Mouse (Mus musculus) midbrain, embryonic 15.5 days (tissue): Measurements from ENCODE around the gene Ctnnbl1. TPM values are rescaled to one million over a fixed set of nuclear protein-coding genes. Genes with fewer than 3 reads are reported as not detected.

Source experiments
- ATAC-seq: fragments of 200-750 bp; cut with Nextera tagmentation; replicated peaks from 2 replicates; pipeline ENCODE4 v1.8.0; 2017; ENCODE audit warnings: moderate TSS enrichment
- H3K27ac ChIP-seq: fragments of 300-500 bp; sonication (generic); 2 replicates; pipeline ENCODE4 v1.5.1; 2015; ENCODE audit warnings: mild to moderate bottlenecking, inconsistent platforms
- H3K27me3 ChIP-seq: fragments of 300-500 bp; sonication (generic); replicated peaks from 2 replicates; pipeline ENCODE4 v1.6.1; 2015; ENCODE audit warnings: inconsistent platforms
- H3K36me3 ChIP-seq: fragments of 300-500 bp; sonication (generic); replicated peaks from 2 replicates; pipeline ENCODE4 v1.6.1; 2015; ENCODE audit warnings: inconsistent platforms
- H3K4me1 ChIP-seq: fragments of 300-500 bp; sonication (generic); 2 replicates; pipeline ENCODE4 v1.6.1; 2015; ENCODE audit warnings: inconsistent platforms
- H3K4me2 ChIP-seq: fragments of 300-500 bp; sonication (generic); 2 replicates; pipeline ENCODE4 v1.6.1; 2015; ENCODE audit warnings: inconsistent platforms, mild to moderate bottlenecking, moderate library complexity
- H3K4me3 ChIP-seq: fragments of 300-500 bp; sonication (generic); 2 replicates; pipeline ENCODE4 v1.5.1; 2015; ENCODE audit warnings: mild to moderate bottlenecking, inconsistent platforms
- H3K9ac ChIP-seq: fragments of 300-500 bp; sonication (generic); 2 replicates; pipeline ENCODE4 v1.6.1; 2015; ENCODE audit warnings: mild to moderate bottlenecking, inconsistent platforms
- H3K9me3 ChIP-seq: fragments of 300-500 bp; sonication (generic); 2 replicates; pipeline ENCODE4 v1.6.1; 2016; ENCODE audit warnings: inconsistent platforms
- WGBS: fragments of 180-500 bp; shearing (Covaris S2); methylation state at CpG from one replicate; pipeline ENCODE4 v1.1.7; 2015; ENCODE audit warnings: mixed read lengths; 5-methylcytosine and 5-hydroxymethylcytosine counted together
- polyA plus RNA-seq: library from polyadenylated mRNA; unstranded; fragments of >200 nt; fragmentation: Nextera tagmentation; extraction: Ambion mirVana; gene quantifications from 2 replicates; pipeline ENCODE4 v1.2.1, GENCODE M21; 2015

The Ctnnbl1 gene
- polyA plus RNA-seq, 1 experiment from 2014 or later, result 68.0 TPM

- Histone ChIP-seq H3K4me3 (no peak overlapping the region), H3K27me3 (no peaks in the 10 kb centered on the region), H3K4me2 (no peak overlapping the region), H3K36me3 (no peaks in the 10 kb centered on the region), H3K4me1 (peaks cover 13% of the 10 kb centered on the region; the same call in 1 of the 2 replicates), H3K27ac (no peak overlapping the region), H3K9ac (no peak overlapping the region), H3K9me3 (no peaks in the 10 kb centered on the region)
- no peak for ATAC-seq
- WGBS, result 84% methylated on average over 6 of the region's 6 CpGs
Observed at GRCm38 (mm10) chr2:157784238-157784637, 47.0 kb downstream of the Ctnnbl1 start.

- H3K9me3 ChIP-seq, result no peaks in the 10 kb centered on the region
- no peak overlapping the region for H3K4me3 ChIP-seq
- H3K4me1 ChIP-seq, result peaks cover 14% of the 10 kb centered on the region; the same call in 1 of the 2 replicates
- H3K27me3 ChIP-seq, result no peaks in the 10 kb centered on the region
- H3K27ac ChIP-seq, result no peak overlapping the region
- H3K36me3 ChIP-seq, result no peaks in the 10 kb centered on the region
- H3K9ac ChIP-seq, result no peak overlapping the region
- H3K4me2 ChIP-seq, result no peak overlapping the region
- ATAC-seq, result no peak
- WGBS, result 92% methylated on average over 2 of the region's 2 CpGs
Observed at GRCm38 (mm10) chr2:157784647-157785046, 47.4 kb downstream of the Ctnnbl1 start.

GRCm38 (mm10) chr2:157789226-157789625, 52.0 kb downstream of the Ctnnbl1 start:
- Histone ChIP-seq H3K4me2 (no peak overlapping the region), H3K27ac (no peak overlapping the region), H3K4me3 (no peak overlapping the region), H3K4me1 (peaks cover 24% of the 10 kb centered on the region), H3K9me3 (no peaks in the 10 kb centered on the region), H3K36me3 (no peaks in the 10 kb centered on the region), H3K27me3 (no peaks in the 10 kb centered on the region), H3K9ac (no peak overlapping the region)
- 68% methylated on average over 7 of the region's 7 CpGs for WGBS
- no peak for ATAC-seq

- no peak overlapping the region for H3K4me3 ChIP-seq
- WGBS, result 73% methylated on average over 8 of the region's 8 CpGs
- H3K36me3 ChIP-seq, result no peaks in the 10 kb centered on the region
- no peak overlapping the region for H3K4me2 ChIP-seq
- peak overlapping the region; percentile 36; the same call in 1 of the 2 replicates for H3K27ac ChIP-seq
- ATAC-seq, result no peak
- H3K9ac ChIP-seq, result no peak overlapping the region
- no peaks in the 10 kb centered on the region for H3K9me3 ChIP-seq
- H3K27me3 ChIP-seq, result no peaks in the 10 kb centered on the region
- H3K4me1 ChIP-seq, result peaks cover 24% of the 10 kb centered on the region
Observed at GRCm38 (mm10) chr2:157790836-157791495, 53.8 kb downstream of the Ctnnbl1 start.

- Histone ChIP-seq H3K4me3 (no peak overlapping the region), H3K4me1 (peaks cover 24% of the 10 kb centered on the region), H3K27ac (peak overlapping the region; percentile 68; the same call in 1 of the 2 replicates), H3K36me3 (no peaks in the 10 kb centered on the region), H3K9me3 (no peaks in the 10 kb centered on the region), H3K4me2 (no peak overlapping the region), H3K9ac (no peak overlapping the region), H3K27me3 (no peaks in the 10 kb centered on the region)
- ATAC-seq, result peak; percentile 48; the same call in 1 of the 2 replicates
- WGBS, result 26% methylated on average over 14 of the region's 14 CpGs
Observed at GRCm38 (mm10) chr2:157791528-157792162, 54.4 kb downstream of the Ctnnbl1 start.

GRCm38 (mm10) chr2:157792840-157793552, 55.8 kb downstream of the Ctnnbl1 start:
- WGBS, result 79% methylated on average over 10 of the region's 10 CpGs
- H3K9me3 ChIP-seq, result no peaks in the 10 kb centered on the region

GRCm38 (mm10) chr2:157793851-157794332, 56.7 kb downstream of the Ctnnbl1 start:
- no peaks in the 10 kb centered on the region for H3K27me3 ChIP-seq
- H3K4me1 ChIP-seq, result peaks cover 24% of the 10 kb centered on the region
- peak overlapping the region; percentile 7 for H3K27ac ChIP-seq
- no peak overlapping the region for H3K4me3 ChIP-seq
- H3K9ac ChIP-seq, result no peak overlapping the region
- H3K4me2 ChIP-seq, result no peak overlapping the region
- 55% methylated on average over 8 of the region's 8 CpGs for WGBS
- H3K9me3 ChIP-seq, result no peaks in the 10 kb centered on the region
- no peaks in the 10 kb centered on the region for H3K36me3 ChIP-seq
- ATAC-seq, result no peak

More at GRCm38 (mm10) chr2:157792840-157793552, 55.8 kb downstream of the Ctnnbl1 start:
- Histone ChIP-seq H3K9ac (no peak overlapping the region), H3K4me2 (no peak overlapping the region), H3K4me1 (peaks cover 24% of the 10 kb centered on the region), H3K27me3 (no peaks in the 10 kb centered on the region), H3K4me3 (no peak overlapping the region), H3K36me3 (no peaks in the 10 kb centered on the region), H3K27ac (peak overlapping the region; percentile 7)
- no peak for ATAC-seq

- Histone ChIP-seq H3K4me3 (no peak overlapping the region), H3K4me2 (no peak overlapping the region), H3K4me1 (peaks cover 25% of the 10 kb centered on the region), H3K9ac (no peak overlapping the region), H3K36me3 (no peaks in the 10 kb centered on the region), H3K27me3 (no peaks in the 10 kb centered on the region), H3K27ac (no peak overlapping the region), H3K9me3 (no peaks in the 10 kb centered on the region)
- WGBS, result 96% methylated on average over 1 of the region's 1 CpGs
- no peak for ATAC-seq
Observed at GRCm38 (mm10) chr2:157795627-157796423, 58.6 kb downstream of the Ctnnbl1 start.

GRCm38 (mm10) chr2:157799533-157799932, 62.3 kb downstream of the Ctnnbl1 start:
- H3K36me3 ChIP-seq, result no peaks in the 10 kb centered on the region
- no peak for ATAC-seq
- WGBS, result 89% methylated on average over 9 of the region's 9 CpGs
- H3K4me1 ChIP-seq, result peaks cover 39% of the 10 kb centered on the region
- H3K4me2 ChIP-seq, result no peak overlapping the region
- H3K27me3 ChIP-seq, result no peaks in the 10 kb centered on the region
- no peak overlapping the region for H3K27ac ChIP-seq
- no peak overlapping the region for H3K9ac ChIP-seq
- H3K9me3 ChIP-seq, result no peaks in the 10 kb centered on the region
- H3K4me3 ChIP-seq, result no peak overlapping the region

GRCm38 (mm10) chr2:157800288-157800687, 63.1 kb downstream of the Ctnnbl1 start:
- no peak overlapping the region for H3K9ac ChIP-seq
- H3K4me2 ChIP-seq, result no peak overlapping the region
- no peak overlapping the region for H3K4me3 ChIP-seq
- H3K4me1 ChIP-seq, result peaks cover 47% of the 10 kb centered on the region
- peak overlapping the region; percentile 92 for H3K27ac ChIP-seq
- no peak for ATAC-seq
- H3K27me3 ChIP-seq, result no peaks in the 10 kb centered on the region
- H3K36me3 ChIP-seq, result no peaks in the 10 kb centered on the region
- WGBS, result 88% methylated on average over 2 of the region's 2 CpGs
- H3K9me3 ChIP-seq, result no peaks in the 10 kb centered on the region

- peaks cover 53% of the 10 kb centered on the region for H3K4me1 ChIP-seq
- H3K27ac ChIP-seq, result peak overlapping the region; percentile 92
- ATAC-seq, result peak; percentile 72
- WGBS, result 8% methylated on average over 11 of the region's 11 CpGs
- peak overlapping the region; percentile 31 for H3K9ac ChIP-seq
- peak overlapping the region; percentile 22; the same call in 1 of the 2 replicates for H3K4me2 ChIP-seq
- H3K27me3 ChIP-seq, result no peaks in the 10 kb centered on the region
- no peaks in the 10 kb centered on the region for H3K36me3 ChIP-seq
- H3K4me3 ChIP-seq, result no peak overlapping the region
- no peaks in the 10 kb centered on the region for H3K9me3 ChIP-seq
Observed at GRCm38 (mm10) chr2:157800746-157801501, 63.7 kb downstream of the Ctnnbl1 start.
